Mouse (Mus musculus) testis, adult 2 months (tissue): Measurements from ENCODE around the gene Cyb561d1.

ENCODE experiments used
- CTCF ChIP-seq: fragments of 200-500 bp; IDR thresholded peaks from 2 replicates; pipeline ENCODE4 v1.5.1; 2012; ENCODE audit warnings: low read depth, mild to moderate bottlenecking, inconsistent platforms, low read length, moderate library complexity; ENCODE audit not compliant: control insufficient read depth, insufficient read depth, insufficient replicate concordance
- POLR2A ChIP-seq: fragments of 200-500 bp; IDR thresholded peaks from 2 replicates; pipeline ENCODE4 v1.6.1; 2012; ENCODE audit warnings: low read depth, mild to moderate bottlenecking, inconsistent platforms, low read length, moderate library complexity; ENCODE audit not compliant: control insufficient read depth

- no peak for TF ChIP-seq CTCF
- no peak for TF ChIP-seq POLR2A
Observed at GRCm38 (mm10) chr3:108195941-108196590, 4.9 kb downstream of the Cyb561d1 start.
